Mouse (Mus musculus): ENCODE data around the gene Lamb3.
A peak's percentile ranks its signal among the peaks of the same experiment; 100 is the strongest.

The Lamb3 gene

GRCm38 (mm10) chr1:193349702-193350545 is 142.4 kb downstream of the Lamb3 start:
- DNase-seq, result no peak

- no peak for DNase-seq
These were observed 143.0 kb downstream of the Lamb3 start for GRCm38 (mm10) chr1:193350546-193350801.

GRCm38 (mm10) chr1:193351583-193351982 is 144.1 kb downstream of the Lamb3 start:
- peak; percentile 42 for DNase-seq

- DNase-seq, result no peak
These were observed 151.7 kb downstream of the Lamb3 start for GRCm38 (mm10) chr1:193359199-193359598.

GRCm38 (mm10) chr1:193361181-193361580 is 153.7 kb downstream of the Lamb3 start:
- DNase-seq, result no peak

- no peak for DNase-seq
These were observed 154.6 kb downstream of the Lamb3 start for GRCm38 (mm10) chr1:193362078-193362477.

- peak; percentile 34 for DNase-seq
These were observed 156.3 kb downstream of the Lamb3 start for GRCm38 (mm10) chr1:193363801-193364231.

GRCm38 (mm10) chr1:193368055-193368454 is 160.6 kb downstream of the Lamb3 start:
- DNase-seq, result no peak

- peak; percentile 67 for DNase-seq
These were observed 161.6 kb downstream of the Lamb3 start for GRCm38 (mm10) chr1:193369091-193369490.

GRCm38 (mm10) chr1:193370096-193370495 is 162.6 kb downstream of the Lamb3 start, which contains the start of gene Camk1g:
Gene Camk1g (minus strand): TSS chr1:193370298.
- DNase-seq, result no peak

GRCm38 (mm10) chr1:193373906-193374413 is 166.5 kb downstream of the Lamb3 start:
- no peak for DNase-seq

GRCm38 (mm10) chr1:193376478-193377134 is 169.1 kb downstream of the Lamb3 start:
- DNase-seq, result no peak

- DNase-seq, result no peak
These were observed 172.1 kb downstream of the Lamb3 start for GRCm38 (mm10) chr1:193379634-193380033.

- no peak for DNase-seq
These were observed 173.4 kb downstream of the Lamb3 start for GRCm38 (mm10) chr1:193380877-193381276.

- no peak for DNase-seq
These were observed 174.3 kb downstream of the Lamb3 start for GRCm38 (mm10) chr1:193381597-193382404.

- DNase-seq, result no peak
These were observed 174.9 kb downstream of the Lamb3 start for GRCm38 (mm10) chr1:193382435-193382834.

- peak; percentile 33 for DNase-seq
These were observed 175.5 kb downstream of the Lamb3 start for GRCm38 (mm10) chr1:193382841-193383462.

- peak; percentile 77 for DNase-seq
These were observed 178.6 kb downstream of the Lamb3 start for GRCm38 (mm10) chr1:193386136-193386535.

- no peak for DNase-seq
These were observed 179.7 kb downstream of the Lamb3 start for GRCm38 (mm10) chr1:193387241-193387640.

GRCm38 (mm10) chr1:193389505-193389904 is 182.0 kb downstream of the Lamb3 start:
- no peak for DNase-seq

GRCm38 (mm10) chr1:193390004-193390403 is 182.5 kb downstream of the Lamb3 start:
- no peak for DNase-seq

GRCm38 (mm10) chr1:193392266-193392665 is 184.8 kb downstream of the Lamb3 start:
- DNase-seq, result no peak
